Comparison of ENCODE assay signal across 8 mouse cellular contexts in genomic region chr11:6547037-6547680, GRCm38 (mm10). TPM values are rescaled to one million over a fixed set of nuclear protein-coding genes. Genes with fewer than 3 reads are reported as not detected.
DNase-seq lines count a peak whose midpoint lies in the region; ATAC-seq and TF ChIP-seq lines count a peak whose summit lies in the region.

No protein-coding gene starts in this region.

- peaks cover 3 to 10% of the 10 kb centered on the region in 2 experiments; a peak in 1 of 4 replicates for H3K4me1 ChIP-seq in MEL (ENCODE audit: control insufficient read depth in 1 of 2, insufficient read depth in 2 of 2, low read length in 2 of 2)
- no peaks in the 10 kb centered on the region for H3K4me1 ChIP-seq in hindbrain, embryonic 11.5 days (replicated peaks; ENCODE audit: control insufficient read depth, insufficient read depth, low read length)

- no peak for TF ChIP-seq CTCF in MEL (IDR thresholded peaks at IDR 0.05 in 2 of 3, conservative IDR thresholded peaks at IDR 0.05 in 1 of 3; ENCODE audit: control insufficient read depth in 1 of 3, insufficient read depth in 1 of 3, low read depth in 2 of 3, low read length in 3 of 3, poor library complexity in 1 of 3, severe bottlenecking in 1 of 3)

- TF ChIP-seq RAD21 in MEL (IDR thresholded peaks at IDR 0.05; ENCODE audit: low read depth, low read length): no peak

- H3K4me3 ChIP-seq in MEL (ENCODE audit: control insufficient read depth in 1 of 2, insufficient read depth in 1 of 2, low read depth in 2 of 2, low read length in 2 of 2): peak overlapping the region; percentile 93 to 97
- peak overlapping the region; percentile 91 for H3K4me3 ChIP-seq in hindbrain, embryonic 11.5 days (ENCODE audit: low read depth, low read length)

- ATAC-seq in hindbrain, embryonic 11.5 days (ENCODE audit: low FRiP score): peak; percentile 76

- H3K79me2 ChIP-seq in MEL (ENCODE audit: control insufficient read depth, insufficient read depth, low read length, poor library complexity): peaks cover 45% of the 10 kb centered on the region

- H3K36me3 ChIP-seq in MEL (ENCODE audit: control insufficient read depth in 1 of 2, insufficient read depth in 2 of 2, low read length in 2 of 2): peaks cover 3 to 21% of the 10 kb centered on the region in 2 experiments; a peak in 3 of 4 replicates
- H3K36me3 ChIP-seq in hindbrain, embryonic 11.5 days (ENCODE audit: control insufficient read depth, insufficient read depth, low read length): no peaks in the 10 kb centered on the region

- peak; percentile 88 for DNase-seq in MEL (ENCODE audit: low read depth, low spot score)
- DNase-seq in cerebellum, adult 9-10 months: peak; percentile 60
- peak; percentile 38 to 65 for DNase-seq in frontal cortex, postnatal 10 days (ENCODE audit: low spot score in 2 of 2)
- peak; percentile 68 for DNase-seq in hindbrain, embryonic 11.5 days (ENCODE audit: low spot score)
- DNase-seq in layer of hippocampus, postnatal 36 days: peak; percentile 20 to 39
- DNase-seq in lung, postnatal 36 days: peak; percentile 80
- DNase-seq in ovary, postnatal 14 days (ENCODE audit: low spot score): peak; percentile 53
- peak; percentile 83 for DNase-seq in thymus, postnatal 14 days

- H3K9me3 ChIP-seq in MEL (replicated peaks; ENCODE audit: insufficient read depth, low read length): no peaks in the 10 kb centered on the region
- H3K9me3 ChIP-seq in hindbrain, embryonic 11.5 days (ENCODE audit: control insufficient read depth, low read length): no peaks in the 10 kb centered on the region

- peak overlapping the region; percentile 94 for H3K27ac ChIP-seq in MEL (ENCODE audit: control insufficient read depth, low read depth, low read length)
- H3K27ac ChIP-seq in hindbrain, embryonic 11.5 days (ENCODE audit: low read depth, low read length): peak overlapping the region; percentile 97

- peak in 1 of 2 experiments; percentile 62; a peak in 1 of 4 replicates for TF ChIP-seq POLR2A in MEL (IDR thresholded peaks at IDR 0.05; ENCODE audit: control insufficient read depth in 1 of 2, insufficient read depth in 1 of 2, low read depth in 1 of 2, low read length in 2 of 2, poor library complexity in 1 of 2)

- no peak for TF ChIP-seq EP300 in MEL (IDR thresholded peaks at IDR 0.05; ENCODE audit: low read depth in 1 of 2, low read length in 2 of 2)

- H3K27me3 ChIP-seq in MEL (ENCODE audit: control insufficient read depth in 1 of 2, insufficient read depth in 2 of 2, low read length in 2 of 2): no peaks in the 10 kb centered on the region
- no peaks in the 10 kb centered on the region for H3K27me3 ChIP-seq in hindbrain, embryonic 11.5 days (ENCODE audit: control insufficient read depth, insufficient read depth, low read length)

- H3K9ac ChIP-seq in MEL (ENCODE audit: control insufficient read depth, low read depth, low read length, poor library complexity, severe bottlenecking): peak overlapping the region; percentile 97
- peak overlapping the region; percentile 81 for H3K9ac ChIP-seq in hindbrain, embryonic 11.5 days (ENCODE audit: low read depth, low read length)

- H3K4me2 ChIP-seq in hindbrain, embryonic 11.5 days (replicated peaks; ENCODE audit: low read depth, low read length): peak overlapping the region; percentile 51

- under 1% methylated on average over 29 of the region's 41 CpGs for WGBS in hindbrain, embryonic 11.5 days

TF ChIP-seq in MEL, 35 proteins besides CTCF, POLR2A, EP300 and RAD21:
- peak; percentile 51; the same call in 1 of the 2 replicates for TF ChIP-seq ETS1 (IDR thresholded peaks at IDR 0.05; ENCODE audit: low read depth, low read length)
- peak; percentile 49 for TF ChIP-seq MXI1 (IDR thresholded peaks at IDR 0.05; ENCODE audit: low read depth, low read length)
- no peak for TF ChIP-seq GATA1 (IDR thresholded peaks at IDR 0.05; ENCODE audit: low read depth, low read length)
- TF ChIP-seq MAZ (IDR thresholded peaks at IDR 0.05; ENCODE audit: low read depth, low read length): no peak; the same call in 1 of the 2 replicates
- peak; percentile 89 for TF ChIP-seq CHD1 (IDR thresholded peaks at IDR 0.05; ENCODE audit: low read depth, low read length)
- TF ChIP-seq TBP (IDR thresholded peaks at IDR 0.05; ENCODE audit: low read depth, low read length): 0 out of 2 replicates have a peak, but pooled peaks have one; percentile 42
- peak; percentile 57; the same call in 1 of the 2 replicates for TF ChIP-seq MAX (IDR thresholded peaks at IDR 0.05; ENCODE audit: low read length)
- TF ChIP-seq JUND (IDR thresholded peaks at IDR 0.05; ENCODE audit: low read depth, low read length): peak; percentile 26; the same call in 1 of the 2 replicates
- no peak for TF ChIP-seq USF2 (IDR thresholded peaks at IDR 0.05; ENCODE audit: borderline replicate concordance in 1 of 2, insufficient read depth in 1 of 2, low read depth in 1 of 2, low read length in 2 of 2)
- no peak for TF ChIP-seq ZKSCAN1 (IDR thresholded peaks at IDR 0.05; ENCODE audit: low read depth, low read length)
- TF ChIP-seq GABPA (IDR thresholded peaks at IDR 0.05; ENCODE audit: low read depth, low read length): no peak
- TF ChIP-seq MYC (IDR thresholded peaks at IDR 0.05; ENCODE audit: low read depth, low read length): 0 out of 2 replicates have a peak, but pooled peaks have one; percentile 26
- TF ChIP-seq ZNF384 (IDR thresholded peaks at IDR 0.05; ENCODE audit: low read depth, low read length): no peak
- no peak for TF ChIP-seq POLR2AphosphoS2 (IDR thresholded peaks at IDR 0.05; ENCODE audit: low read length)
- peak; percentile 45; the same call in 1 of the 2 replicates for TF ChIP-seq NELFE (IDR thresholded peaks at IDR 0.05; ENCODE audit: low read depth, low read length)
- peak; percentile 48 for TF ChIP-seq USF1 (IDR thresholded peaks at IDR 0.05; ENCODE audit: low read depth, low read length)
- peak; percentile 72 for TF ChIP-seq SIN3A (IDR thresholded peaks at IDR 0.05; ENCODE audit: low read length)
- TF ChIP-seq UBTF (IDR thresholded peaks at IDR 0.05; ENCODE audit: borderline replicate concordance, insufficient read depth, low read depth, low read length): peak; percentile 65; the same call in 1 of the 2 replicates

RNA-seq across cellular contexts. Expression of gene Ccm2, which starts 0.5 kb away (rescaled TPM):
- 65.2 and 66.4 TPM in 2 replicates for total RNA-seq in MEL (2012; rRNA removed)
- 10 to 100 TPM in 1 of 2 experiments, not detected in 1; 49.2 TPM for polyA plus RNA-seq in MEL (2012; ENCODE audit: insufficient read depth in 1 of 2, insufficient read length in 2 of 2, low read depth in 1 of 2, low replicate concordance in 2 of 2, missing spikeins in 1 of 2)
- 88.2 and 88.4 TPM in 2 replicates for polyA plus RNA-seq in hindbrain, embryonic 11.5 days (2014; fragmentation: Nextera tagmentation; extraction: Ambion mirVana)
- total RNA-seq in layer of hippocampus, postnatal 36 days (2021): 10 to 100 TPM; 52.1 to 53.4 TPM

RNA-seq across cellular contexts. Expression of gene Myo1g, which starts 26.4 kb away (rescaled TPM):
- total RNA-seq in MEL (2012; rRNA removed): 19.4 and 22.8 TPM in 2 replicates
- polyA plus RNA-seq in MEL (2012; ENCODE audit: insufficient read depth in 1 of 2, insufficient read length in 2 of 2, low read depth in 1 of 2, low replicate concordance in 2 of 2, missing spikeins in 1 of 2): 10 to 100 TPM in 1 of 2 experiments, not detected in 1; 33.3 TPM
- polyA plus RNA-seq in hindbrain, embryonic 11.5 days (2014; fragmentation: Nextera tagmentation; extraction: Ambion mirVana): 0.43 and 0.53 TPM in 2 replicates
- total RNA-seq in layer of hippocampus, postnatal 36 days (2021): 1 to 10 TPM in 1 of 2 experiments, under 1 TPM in 1; 0.45 to 1.1 TPM

RNA-seq across cellular contexts. Expression of gene Nacad, which starts 58.7 kb away (rescaled TPM):
- total RNA-seq in MEL (2012; rRNA removed): 0.10 and 0.12 TPM in 2 replicates
- polyA plus RNA-seq in MEL (2012; ENCODE audit: insufficient read depth in 1 of 2, insufficient read length in 2 of 2, low read depth in 1 of 2, low replicate concordance in 2 of 2, missing spikeins in 1 of 2): under 1 TPM in 1 of 2 experiments, not detected in 1; 0.32 TPM
- 44.3 and 44.8 TPM in 2 replicates for polyA plus RNA-seq in hindbrain, embryonic 11.5 days (2014; fragmentation: Nextera tagmentation; extraction: Ambion mirVana)
- total RNA-seq in layer of hippocampus, postnatal 36 days (2021): 10 to 100 TPM; 39.0 to 48.5 TPM

Comparison
In these comparisons a context has a peak if more than half of its experiments do, and no peak if none do; other contexts are left out.
1. Peak in every context shown above with its lines: DNase-seq, ATAC-seq, H3K4me3 ChIP-seq and H3K27ac ChIP-seq.
2. DNase-seq: peak in every context shown above with its lines; median percentile 88 in MEL; 83 in thymus, postnatal 14 days; 80 in lung, postnatal 36 days; 68 in hindbrain, embryonic 11.5 days; 60 in cerebellum, adult 9-10 months; 53 in ovary, postnatal 14 days; 52 in frontal cortex, postnatal 10 days; 30 in layer of hippocampus, postnatal 36 days.
3. RNA of gene Nacad, which starts 58.7 kb away (total RNA-seq): 39.0 to 48.5 TPM in layer of hippocampus, postnatal 36 days; 0.10 to 0.12 TPM in MEL; every median in the first group is over 10 times any median in the second.